Mouse (Mus musculus) cerebellum, adult 2 months (tissue): ENCODE measurements around the gene Tac1.

ENCODE experiments used
- CTCF ChIP-seq: fragments of 200-500 bp; IDR thresholded peaks from 2 replicates; pipeline ENCODE4 v1.5.1; 2011; ENCODE audit warnings: low read depth, mild to moderate bottlenecking, control low read depth, low read length, moderate library complexity, borderline replicate concordance; ENCODE audit not compliant: insufficient read depth
- POLR2A ChIP-seq: fragments of 200-500 bp; IDR thresholded peaks from 2 replicates; pipeline ENCODE4 v1.6.1; 2011; ENCODE audit warnings: low read length, control low read depth, borderline replicate concordance; ENCODE audit not compliant: insufficient read depth

DNA sequence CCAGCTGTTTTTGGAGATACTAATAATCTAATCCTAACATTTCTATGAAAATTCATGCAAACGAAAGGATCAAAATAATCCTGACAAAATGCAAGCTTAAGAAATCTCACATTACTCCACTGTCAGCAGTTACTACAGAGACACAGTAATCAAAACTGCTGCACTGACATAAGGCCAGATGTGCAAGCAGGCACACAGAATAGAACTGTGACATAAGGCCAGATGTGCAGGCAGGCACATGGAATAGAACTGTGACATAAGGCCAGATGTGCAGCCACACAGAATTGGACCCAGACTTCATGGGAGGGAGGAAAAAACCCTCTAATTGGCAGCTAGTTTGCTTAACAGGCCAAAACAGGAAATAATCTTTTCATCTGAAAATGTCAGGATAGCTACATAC, 16.5 kb downstream of the Tac1 start:
- TF ChIP-seq CTCF (no peak), POLR2A (no peak)
